Mouse (Mus musculus): ENCODE results near the gene Spout1.

Gene Spout1

GRCm38 (mm10) chr2:30177700-30178675 lies at the start of gene Spout1:
TSS of gene Spout1 (minus strand) at chr2:30178459.
- peak; percentile 99 for DNase-seq (ENCODE audit: low read depth, low spot score)

- DNase-seq (ENCODE audit: low read depth, low spot score): no peak
Measured at GRCm38 (mm10) chr2:30216293-30216692, 38.0 kb upstream of the Spout1 start.

- DNase-seq (ENCODE audit: low read depth, low spot score): peak; percentile 45
Measured at GRCm38 (mm10) chr2:30215493-30215892, 37.2 kb upstream of the Spout1 start.

- DNase-seq (ENCODE audit: low read depth, low spot score): no peak
Measured at GRCm38 (mm10) chr2:30214745-30215144, 36.5 kb upstream of the Spout1 start.

GRCm38 (mm10) chr2:30212951-30213350 lies 34.7 kb upstream of the Spout1 start:
- no peak for DNase-seq (ENCODE audit: low read depth, low spot score)

GRCm38 (mm10) chr2:30212169-30212545 lies 33.9 kb upstream of the Spout1 start:
- DNase-seq (ENCODE audit: low read depth, low spot score): no peak

GRCm38 (mm10) chr2:30211408-30212168 lies 33.3 kb upstream of the Spout1 start:
- DNase-seq (ENCODE audit: low read depth, low spot score): no peak

GRCm38 (mm10) chr2:30207886-30208285 lies 29.6 kb upstream of the Spout1 start:
- DNase-seq (ENCODE audit: low read depth, low spot score): no peak

- DNase-seq (ENCODE audit: low read depth, low spot score): no peak
Measured at GRCm38 (mm10) chr2:30207401-30207800, 29.1 kb upstream of the Spout1 start.

GRCm38 (mm10) chr2:30205629-30206357 lies 27.5 kb upstream of the Spout1 start, which contains the start of gene Kyat1:
TSS of gene Kyat1 (minus strand) at chr2:30205847.
- DNase-seq (ENCODE audit: low read depth, low spot score): peak; percentile 94

GRCm38 (mm10) chr2:30205255-30205628 lies 27.0 kb upstream of the Spout1 start:
- DNase-seq (ENCODE audit: low read depth, low spot score): no peak

GRCm38 (mm10) chr2:30203439-30203838 lies 25.2 kb upstream of the Spout1 start:
- peak; percentile 90 for DNase-seq (ENCODE audit: low read depth, low spot score)

GRCm38 (mm10) chr2:30200388-30200925 lies 22.2 kb upstream of the Spout1 start:
- no peak for DNase-seq (ENCODE audit: low read depth, low spot score)

GRCm38 (mm10) chr2:30199984-30200383 lies 21.7 kb upstream of the Spout1 start:
- no peak for DNase-seq (ENCODE audit: low read depth, low spot score)

- no peak for DNase-seq (ENCODE audit: low read depth, low spot score)
Measured at GRCm38 (mm10) chr2:30198021-30198420, 19.8 kb upstream of the Spout1 start.

- DNase-seq (ENCODE audit: low read depth, low spot score): no peak
Measured at GRCm38 (mm10) chr2:30194656-30195055, 16.4 kb upstream of the Spout1 start.

GRCm38 (mm10) chr2:30191790-30192580 lies 13.7 kb upstream of the Spout1 start:
- DNase-seq (ENCODE audit: low read depth, low spot score): no peak

GRCm38 (mm10) chr2:30185681-30186080 lies 7.4 kb upstream of the Spout1 start:
- no peak for DNase-seq (ENCODE audit: low read depth, low spot score)

- DNase-seq (ENCODE audit: low read depth, low spot score): no peak
Measured at GRCm38 (mm10) chr2:30185276-30185675, 7.0 kb upstream of the Spout1 start.

- DNase-seq (ENCODE audit: low read depth, low spot score): no peak
Measured at GRCm38 (mm10) chr2:30183721-30184120, 5.5 kb upstream of the Spout1 start.

GRCm38 (mm10) chr2:30182424-30182823 lies 4.2 kb upstream of the Spout1 start:
- no peak for DNase-seq (ENCODE audit: low read depth, low spot score)

Measured in ZHBTc4 (cell line).